Mouse (Mus musculus) kidney, embryonic 16.5 days (tissue): Measurements from ENCODE around the gene Nav2. TPM values are rescaled to one million over a fixed set of nuclear protein-coding genes. Genes with fewer than 3 reads are reported as not detected.
A peak's percentile ranks its signal among the peaks of the same experiment; 100 is the strongest.

Source experiments
- ATAC-seq: fragments of 200-750 bp; cut with Nextera tagmentation; 2 replicates; pipeline ENCODE4 v1.8.0; 2017; ENCODE audit warnings: moderate TSS enrichment; ENCODE audit not compliant: low FRiP score, low TSS enrichment
- H3K27ac ChIP-seq: fragments of 300-500 bp; sonication (generic); 2 replicates; pipeline ENCODE4 v1.5.1; 2014; ENCODE audit warnings: low read length
- H3K27me3 ChIP-seq: fragments of 300-500 bp; sonication (generic); 2 replicates; pipeline ENCODE4 v1.6.1; 2014; ENCODE audit warnings: low read length, control low read depth, mixed read lengths; ENCODE audit not compliant: insufficient read depth
- H3K36me3 ChIP-seq: fragments of 300-500 bp; sonication (generic); 2 replicates; pipeline ENCODE4 v1.6.1; 2014; ENCODE audit warnings: low read length, control low read depth, mixed read lengths; ENCODE audit not compliant: insufficient read depth
- H3K4me1 ChIP-seq: fragments of 300-500 bp; sonication (generic); 2 replicates; pipeline ENCODE4 v1.6.1; 2014; ENCODE audit warnings: low read length, control low read depth, mixed read lengths; ENCODE audit not compliant: insufficient read depth
- H3K4me2 ChIP-seq: fragments of 300-500 bp; sonication (generic); replicated peaks from 2 replicates; pipeline ENCODE4 v1.6.1; 2014; ENCODE audit warnings: low read depth, low read length
- H3K4me3 ChIP-seq: fragments of 300-500 bp; sonication (generic); 2 replicates; pipeline ENCODE4 v1.5.1; 2014; ENCODE audit warnings: mild to moderate bottlenecking, low read length
- H3K9ac ChIP-seq: fragments of 300-500 bp; sonication (generic); replicated peaks from 2 replicates; pipeline ENCODE4 v1.6.1; 2014; ENCODE audit warnings: low read length
- H3K9me3 ChIP-seq: fragments of 300-500 bp; sonication (generic); 2 replicates; pipeline ENCODE4 v1.6.1; 2016; ENCODE audit warnings: low read length, control low read depth
- WGBS: fragments of 180-500 bp; shearing (Covaris S2); extraction: QIAGEN DNeasy Blood & Tissue Kit; methylation state at CpG from one replicate; pipeline ENCODE4 v1.1.7; 2014; 5-methylcytosine and 5-hydroxymethylcytosine counted together
- polyA plus RNA-seq: library from polyadenylated mRNA; unstranded; fragments of >200 nt; fragmentation: Nextera tagmentation; extraction: Ambion mirVana; gene quantifications from 2 replicates; pipeline ENCODE4 v1.2.1, GENCODE M21; 2015

Gene Nav2
- polyA plus RNA-seq, 1 experiment from 2014 or later, result 22.6 TPM

GRCm38 (mm10) chr7:48884266-48884611, 24.3 kb upstream of the Nav2 start:
- Histone ChIP-seq H3K4me3 (no peak overlapping the region), H3K27me3 (no peaks in the 10 kb centered on the region), H3K27ac (no peak overlapping the region), H3K9ac (no peak overlapping the region), H3K4me1 (peaks cover 29% of the 10 kb centered on the region), H3K4me2 (no peak overlapping the region), H3K9me3 (no peaks in the 10 kb centered on the region), H3K36me3 (no peaks in the 10 kb centered on the region)
- no peak for ATAC-seq
- 65% methylated on average over 5 of the region's 5 CpGs for WGBS

GRCm38 (mm10) chr7:48887973-48888372, 20.5 kb upstream of the Nav2 start:
- H3K36me3 ChIP-seq, result no peaks in the 10 kb centered on the region
- no peak overlapping the region for H3K9ac ChIP-seq
- no peak overlapping the region for H3K4me2 ChIP-seq
- no peaks in the 10 kb centered on the region for H3K27me3 ChIP-seq
- H3K27ac ChIP-seq, result 0 out of 2 replicates have a peak overlapping the region, but pooled peaks have one; percentile 24
- H3K9me3 ChIP-seq, result no peaks in the 10 kb centered on the region
- 21% methylated on average over 8 of the region's 8 CpGs for whole genome bisulfite sequencing
- H3K4me3 ChIP-seq, result no peak overlapping the region
- peak; percentile 52 for ATAC-seq
- H3K4me1 ChIP-seq, result peaks cover 16% of the 10 kb centered on the region

- Histone ChIP-seq H3K9ac (peak overlapping the region; percentile 6; the same call in 1 of the 2 replicates), H3K36me3 (no peaks in the 10 kb centered on the region), H3K4me2 (no peak overlapping the region), H3K4me1 (peaks cover 16% of the 10 kb centered on the region), H3K9me3 (no peaks in the 10 kb centered on the region), H3K27me3 (no peaks in the 10 kb centered on the region), H3K27ac (no peak overlapping the region), H3K4me3 (no peak overlapping the region)
- WGBS, result 37% methylated on average over 2 of the region's 2 CpGs
- ATAC-seq, result peak; percentile 25; the same call in 1 of the 2 replicates
These were observed 19.8 kb upstream of the Nav2 start for GRCm38 (mm10) chr7:48888751-48889150.

DNA sequence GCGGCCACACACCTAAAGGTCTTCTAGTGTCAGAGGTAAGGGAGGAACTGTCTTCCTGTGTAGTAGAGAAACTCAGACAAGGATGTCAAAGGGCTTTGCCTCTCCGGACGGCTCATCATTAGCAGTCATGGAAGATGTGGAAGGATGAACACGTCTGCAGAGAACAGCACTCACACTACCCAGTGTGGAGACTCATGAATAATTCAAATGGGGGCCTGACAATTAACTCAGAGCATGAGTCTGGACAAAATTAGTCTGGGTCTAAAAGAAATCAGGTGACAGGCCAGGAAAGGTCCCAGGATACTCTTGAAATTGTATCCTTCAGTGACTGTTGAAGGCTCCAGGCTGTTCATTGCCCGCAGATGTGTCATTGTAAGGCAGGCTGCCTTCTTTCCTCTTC, 17.5 kb upstream of the Nav2 start:
- Histone ChIP-seq H3K9ac (no peak overlapping the region), H3K9me3 (no peaks in the 10 kb centered on the region), H3K27me3 (0 out of 2 replicates have a peak, but pooled peaks cover 5% of the 10 kb centered on the region), H3K27ac (no peak overlapping the region), H3K4me2 (no peak overlapping the region), H3K4me3 (no peak overlapping the region), H3K36me3 (no peaks in the 10 kb centered on the region), H3K4me1 (peaks cover 16% of the 10 kb centered on the region)
- 60% methylated on average over 5 of the region's 5 CpGs for WGBS
- ATAC-seq, result no peak

DNA sequence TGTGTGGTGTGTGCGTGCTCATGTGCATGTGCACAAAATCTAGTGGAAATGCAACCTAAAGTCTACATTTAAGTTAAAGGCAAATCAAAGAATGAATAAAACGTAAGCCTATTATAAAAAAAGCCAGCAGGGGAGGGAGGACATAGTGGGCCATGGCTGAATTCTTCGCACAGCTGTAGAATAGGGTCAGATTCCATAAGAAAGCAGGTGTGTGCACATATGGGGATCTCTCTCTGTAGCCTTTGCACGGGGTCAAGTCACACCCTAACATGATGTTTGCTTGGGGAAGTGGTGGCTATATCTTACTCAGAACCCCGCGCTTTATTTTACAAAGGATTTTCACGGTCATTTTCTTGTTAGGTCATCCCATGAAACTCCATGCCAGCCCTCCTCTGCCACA, 15.4 kb upstream of the Nav2 start:
- Histone ChIP-seq H3K36me3 (no peaks in the 10 kb centered on the region), H3K4me1 (peaks cover 21% of the 10 kb centered on the region), H3K27me3 (0 out of 2 replicates have a peak, but pooled peaks cover 5% of the 10 kb centered on the region), H3K27ac (no peak overlapping the region), H3K9ac (no peak overlapping the region), H3K4me3 (no peak overlapping the region), H3K9me3 (no peaks in the 10 kb centered on the region), H3K4me2 (no peak overlapping the region)
- ATAC-seq, result no peak
- 84% methylated on average over 7 of the region's 7 CpGs for whole genome bisulfite sequencing

DNA sequence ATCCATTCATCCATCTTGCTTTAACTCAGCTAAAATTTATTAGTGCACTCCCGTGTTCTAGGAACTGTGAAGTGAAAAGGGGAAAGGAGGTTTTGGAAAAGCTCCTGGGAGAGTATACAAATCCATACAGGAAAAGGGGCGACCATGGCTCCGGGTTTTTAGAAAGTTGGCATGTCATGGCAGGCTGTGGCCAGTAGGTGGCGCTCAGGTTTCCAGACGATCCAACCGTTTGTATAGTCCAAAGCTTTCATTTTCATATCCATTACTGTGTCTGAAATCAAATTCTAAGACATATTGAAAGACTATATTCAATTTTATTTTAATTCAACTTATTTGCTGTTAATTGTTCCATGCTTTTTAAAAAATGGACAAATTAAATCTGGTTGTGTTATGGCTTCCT, 14.4 kb upstream of the Nav2 start:
- WGBS, result 1% methylated on average over 6 of the region's 6 CpGs
- Histone ChIP-seq H3K4me1 (peaks cover 19% of the 10 kb centered on the region), H3K4me3 (no peak overlapping the region), H3K36me3 (no peaks in the 10 kb centered on the region), H3K27ac (no peak overlapping the region), H3K4me2 (no peak overlapping the region), H3K9ac (no peak overlapping the region), H3K9me3 (no peaks in the 10 kb centered on the region), H3K27me3 (0 out of 2 replicates have a peak, but pooled peaks cover 5% of the 10 kb centered on the region)
- ATAC-seq, result no peak

DNA sequence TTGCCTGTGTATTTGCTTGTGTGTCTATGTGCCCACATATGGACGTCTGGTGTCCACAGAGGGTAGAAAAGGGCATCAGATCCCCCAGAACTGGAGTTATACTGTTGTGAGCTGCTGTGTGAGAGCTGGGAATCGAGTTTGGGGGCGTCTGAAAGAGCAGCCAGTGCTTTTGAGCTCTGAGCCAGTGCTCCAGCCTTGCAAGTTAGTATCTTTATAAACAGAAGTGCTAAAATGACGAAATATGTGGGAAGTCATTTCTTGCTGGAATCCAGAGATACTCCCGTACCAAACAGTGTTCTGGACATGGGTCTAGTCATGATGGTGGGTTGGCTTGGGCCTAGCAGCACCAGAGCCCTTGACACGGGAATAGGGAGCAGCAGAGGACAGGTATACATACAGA, 13.8 kb upstream of the Nav2 start:
- no peak for ATAC-seq
- no peak overlapping the region for H3K4me3 ChIP-seq
- no peaks in the 10 kb centered on the region for H3K9me3 ChIP-seq
- H3K27ac ChIP-seq, result no peak overlapping the region
- 77% methylated on average over 6 of the region's 6 CpGs for WGBS
- no peak overlapping the region for H3K4me2 ChIP-seq
- no peaks in the 10 kb centered on the region for H3K36me3 ChIP-seq
- H3K9ac ChIP-seq, result no peak overlapping the region
- 0 out of 2 replicates have a peak, but pooled peaks cover 5% of the 10 kb centered on the region for H3K27me3 ChIP-seq
- H3K4me1 ChIP-seq, result peaks cover 19% of the 10 kb centered on the region

DNA sequence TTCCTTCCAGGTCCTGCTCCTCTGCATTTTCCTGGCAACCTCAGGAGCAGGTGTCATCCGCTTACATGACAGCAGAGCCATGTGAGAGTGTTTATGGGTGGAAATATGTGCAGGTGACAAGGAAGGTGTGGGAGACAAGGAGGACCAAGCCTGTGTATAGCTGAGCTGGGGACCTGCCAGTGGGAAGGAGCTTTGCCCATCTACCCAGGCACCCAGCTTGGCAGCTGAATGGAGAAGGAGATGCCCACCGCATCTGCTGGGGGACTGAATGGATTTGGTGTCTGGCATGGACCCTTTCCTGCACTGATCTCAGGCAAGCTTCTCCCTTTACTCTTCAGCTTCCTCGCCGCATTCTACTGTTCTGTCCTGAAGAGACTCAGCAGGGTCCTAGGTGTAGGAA, 13.0 kb upstream of the Nav2 start:
- Histone ChIP-seq H3K4me1 (peaks cover 19% of the 10 kb centered on the region), H3K27ac (no peak overlapping the region), H3K4me3 (no peak overlapping the region), H3K36me3 (no peaks in the 10 kb centered on the region), H3K4me2 (no peak overlapping the region), H3K9ac (no peak overlapping the region), H3K27me3 (0 out of 2 replicates have a peak, but pooled peaks cover 5% of the 10 kb centered on the region), H3K9me3 (no peaks in the 10 kb centered on the region)
- no peak for ATAC-seq
- WGBS, result 88% methylated on average over 4 of the region's 4 CpGs

- Histone ChIP-seq H3K4me2 (no peak overlapping the region), H3K9ac (no peak overlapping the region), H3K36me3 (no peaks in the 10 kb centered on the region), H3K27me3 (0 out of 2 replicates have a peak, but pooled peaks cover 5% of the 10 kb centered on the region), H3K4me3 (no peak overlapping the region), H3K9me3 (no peaks in the 10 kb centered on the region), H3K4me1 (peaks cover 19% of the 10 kb centered on the region), H3K27ac (no peak overlapping the region)
- 64% methylated on average over 4 of the region's 4 CpGs for WGBS
- ATAC-seq, result no peak
These were observed 12.5 kb upstream of the Nav2 start for GRCm38 (mm10) chr7:48896051-48896450.

- Histone ChIP-seq H3K4me1 (peaks cover 19% of the 10 kb centered on the region), H3K4me2 (peak overlapping the region; percentile 39), H3K9ac (peak overlapping the region; percentile 36), H3K9me3 (no peaks in the 10 kb centered on the region), H3K27ac (peak overlapping the region; percentile 54), H3K4me3 (no peak overlapping the region), H3K27me3 (0 out of 2 replicates have a peak, but pooled peaks cover 5% of the 10 kb centered on the region), H3K36me3 (no peaks in the 10 kb centered on the region)
- WGBS, result 28% methylated on average over 24 of the region's 24 CpGs
- peak; percentile 46; the same call in 1 of the 2 replicates for ATAC-seq
These were observed 10.9 kb upstream of the Nav2 start for GRCm38 (mm10) chr7:48897539-48898163.
